Mouse (Mus musculus) Muller cell, postnatal 12 days (primary cell): ENCODE measurements around the gene Chaf1b.

Source experiments
- DNase-seq: peaks from one replicate; pipeline ENCODE4 v3.0.0-alpha.2; 2015; ENCODE audit errors: inconsistent ontology term

Chaf1b gene

DNA sequence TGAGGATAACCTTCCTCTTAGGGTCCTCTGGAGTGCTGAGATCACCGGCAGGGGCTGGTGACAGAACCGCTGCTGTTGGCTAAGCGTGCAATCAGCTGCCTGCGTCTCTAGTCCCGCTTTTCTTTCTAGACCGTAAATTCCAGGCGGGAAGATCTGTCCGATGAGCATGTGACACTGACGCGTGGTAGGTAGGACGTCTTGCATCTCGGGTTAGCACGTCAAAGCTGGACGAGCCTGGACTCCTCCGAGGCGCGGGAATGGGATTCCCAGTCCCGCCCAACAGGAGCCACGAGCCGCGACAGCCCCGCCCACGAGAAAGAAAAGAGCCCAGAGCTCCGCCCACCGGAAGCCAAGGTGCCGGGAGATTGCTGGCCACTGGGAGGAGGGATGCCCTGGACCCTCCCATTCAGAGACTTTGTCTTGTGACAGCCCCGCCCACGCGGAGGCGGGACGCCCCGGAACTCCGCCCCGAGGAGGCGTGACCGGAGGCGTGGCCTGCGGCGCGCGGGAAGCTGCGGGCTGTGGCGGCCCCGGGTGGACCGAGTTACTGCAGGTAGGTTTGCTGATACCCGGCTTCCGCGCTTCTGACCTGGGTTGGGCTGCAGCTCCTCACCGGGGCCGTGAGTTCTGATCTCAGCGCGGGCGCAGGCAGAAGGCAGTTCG lies at the start of gene Chaf1b:
Gene Chaf1b, plus strand, starts transcription at position 479 of the 663 bp plus-strand sequence.
- peak; percentile 99 for DNase-seq

DNA sequence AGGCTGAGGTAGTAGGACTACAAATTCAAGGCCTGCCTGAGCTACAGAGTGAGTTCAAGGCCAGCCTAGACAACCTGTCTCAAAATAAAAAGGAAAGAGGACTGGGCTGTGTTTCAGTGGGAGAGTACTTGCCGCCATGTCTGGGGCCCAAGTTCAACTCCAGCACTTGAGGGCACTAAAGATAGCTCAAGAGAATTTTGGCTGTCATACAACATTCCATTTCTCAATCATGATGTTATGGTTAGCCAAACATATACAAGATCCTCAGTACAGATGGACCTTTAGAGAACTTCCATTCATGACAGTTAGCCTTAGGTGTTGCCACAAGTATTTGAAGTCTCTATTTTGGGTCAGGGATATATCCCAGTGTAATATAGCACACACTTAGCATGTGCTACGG lies 49.6 kb upstream of the Chaf1b start:
- DNase-seq, result peak; percentile 19

DNA sequence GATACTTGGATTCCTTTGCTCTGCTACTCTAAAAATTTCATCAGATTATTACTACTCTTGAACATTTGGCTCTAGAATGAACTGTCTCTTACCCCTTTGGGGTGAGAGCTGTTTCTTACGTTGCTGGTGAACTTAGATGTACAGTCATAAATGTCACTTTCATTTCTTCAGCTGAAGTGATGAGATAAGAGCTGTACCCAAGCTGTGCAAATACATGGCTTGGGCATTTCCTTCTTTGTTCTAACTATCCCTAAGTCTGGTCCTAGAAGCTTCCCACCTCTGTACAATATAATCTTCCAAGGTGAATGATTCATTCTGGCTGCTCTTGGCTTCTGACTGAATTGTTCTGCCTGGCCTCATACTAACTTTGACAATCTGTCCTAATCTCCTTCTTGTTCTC lies 44.7 kb upstream of the Chaf1b start:
- no peak for DNase-seq

DNA sequence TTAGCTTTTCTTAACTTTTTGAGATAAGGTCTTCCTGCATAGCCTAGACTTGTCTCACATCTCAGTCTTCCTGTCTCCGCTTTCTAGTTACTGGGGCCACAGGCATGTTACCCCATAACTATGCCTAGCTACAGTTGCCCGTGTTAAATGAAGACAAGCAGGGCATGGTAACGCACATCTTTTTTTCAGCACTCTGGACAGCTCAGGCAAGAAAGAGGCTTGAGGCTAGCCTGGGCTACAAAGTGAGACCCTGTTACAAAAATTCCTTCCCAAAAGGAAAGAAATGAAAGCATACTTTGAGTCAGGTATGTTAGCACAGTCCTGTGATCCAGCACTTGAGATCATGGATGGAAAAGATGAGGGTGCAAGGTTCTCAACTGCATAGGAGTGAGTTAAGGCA lies 33.2 kb upstream of the Chaf1b start:
- no peak for DNase-seq

DNA sequence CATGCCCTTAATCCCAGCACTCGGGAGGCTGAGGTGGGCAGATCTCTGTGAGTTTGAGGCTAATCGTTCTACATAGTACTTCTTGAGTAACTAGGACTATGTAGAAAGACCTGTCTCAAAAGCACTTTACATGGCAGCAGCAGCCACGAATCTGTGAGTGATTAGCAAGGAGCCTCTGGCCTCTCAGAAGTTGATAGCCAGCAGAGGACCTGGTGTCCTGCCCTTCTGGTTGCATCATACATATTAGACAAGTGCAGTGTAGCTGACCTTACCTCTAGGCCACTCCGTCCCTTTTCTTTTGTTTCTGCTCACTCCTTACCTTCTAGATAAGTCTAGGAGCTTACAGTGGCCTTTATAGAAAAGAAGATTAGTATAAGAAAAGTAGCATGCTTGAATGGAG lies 23.7 kb upstream of the Chaf1b start:
- DNase-seq, result no peak

DNA sequence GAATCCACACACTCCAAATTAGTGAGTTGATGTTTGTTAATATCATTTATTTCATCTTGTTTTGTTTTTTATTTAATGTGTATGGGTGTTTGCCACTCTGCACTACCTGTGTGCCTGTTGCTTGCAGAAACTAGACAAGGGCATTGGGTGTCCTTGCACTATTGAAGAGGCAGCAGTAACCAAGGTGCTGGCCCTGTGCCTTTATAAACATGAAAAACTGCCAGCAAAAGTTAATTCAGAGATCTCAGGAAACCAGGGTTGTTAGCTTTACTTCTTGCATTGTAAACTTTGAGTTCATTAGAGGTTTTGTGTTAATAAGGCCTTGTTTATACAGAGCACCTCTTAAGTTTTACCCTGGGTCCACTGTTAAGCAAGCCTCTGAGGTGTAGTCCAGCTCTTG lies 23.0 kb upstream of the Chaf1b start:
- no peak for DNase-seq

DNA sequence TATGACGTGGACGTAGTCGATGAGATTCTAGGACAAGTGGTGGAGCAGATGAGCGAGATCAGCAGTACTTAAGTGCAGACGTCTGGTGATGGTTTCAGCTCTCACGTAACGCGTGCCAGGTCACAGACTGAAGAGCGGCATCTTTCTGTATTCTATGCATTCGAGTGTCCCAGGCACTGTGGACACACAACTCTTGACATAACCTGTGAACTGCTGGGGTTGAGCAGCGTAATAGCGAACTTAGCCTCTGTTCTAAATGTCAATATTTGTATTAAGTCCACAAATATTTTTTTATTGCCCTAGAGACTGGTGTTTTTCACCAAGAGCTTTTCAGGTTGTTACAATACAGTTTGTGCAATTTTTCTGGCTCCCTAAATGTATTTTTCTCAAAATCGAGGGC lies 8.9 kb upstream of the Chaf1b start:
- no peak for DNase-seq

DNA sequence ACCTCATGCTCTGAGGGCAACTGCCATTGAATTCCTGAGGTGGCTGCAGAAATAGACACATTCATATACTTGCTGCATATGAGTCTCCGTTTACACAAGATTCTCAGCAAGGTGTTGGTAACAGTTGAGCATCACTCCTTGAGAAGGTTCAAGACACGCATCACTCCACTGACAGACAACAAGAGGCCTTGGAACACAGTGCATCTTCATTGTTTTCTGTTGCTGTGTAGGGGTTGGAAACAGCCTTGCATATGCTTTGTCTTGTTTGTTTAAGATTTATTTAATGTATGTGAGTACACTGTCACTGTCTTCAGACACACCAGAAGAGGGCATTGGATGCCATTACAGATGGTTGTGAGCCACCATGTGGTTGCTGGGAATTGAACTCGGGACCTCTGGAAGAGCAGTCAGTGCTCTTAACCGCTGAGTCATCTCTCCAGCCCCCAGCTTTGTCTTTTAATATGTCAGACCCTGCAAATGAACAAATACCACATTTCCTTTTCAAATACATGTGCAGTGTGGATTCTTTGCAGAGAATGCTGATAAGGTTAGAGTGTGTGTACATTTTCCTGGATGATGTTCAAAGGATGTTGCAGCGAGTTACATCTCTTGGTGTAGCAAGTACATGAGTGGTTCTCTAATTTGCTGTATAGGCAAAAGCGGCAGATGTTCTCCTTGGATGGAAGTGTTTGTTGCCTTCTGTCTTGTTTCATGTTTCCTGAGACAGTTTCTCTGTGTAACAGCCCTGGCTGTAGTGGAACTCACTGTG lies 5.9 kb upstream of the Chaf1b start:
- DNase-seq, result no peak

DNA sequence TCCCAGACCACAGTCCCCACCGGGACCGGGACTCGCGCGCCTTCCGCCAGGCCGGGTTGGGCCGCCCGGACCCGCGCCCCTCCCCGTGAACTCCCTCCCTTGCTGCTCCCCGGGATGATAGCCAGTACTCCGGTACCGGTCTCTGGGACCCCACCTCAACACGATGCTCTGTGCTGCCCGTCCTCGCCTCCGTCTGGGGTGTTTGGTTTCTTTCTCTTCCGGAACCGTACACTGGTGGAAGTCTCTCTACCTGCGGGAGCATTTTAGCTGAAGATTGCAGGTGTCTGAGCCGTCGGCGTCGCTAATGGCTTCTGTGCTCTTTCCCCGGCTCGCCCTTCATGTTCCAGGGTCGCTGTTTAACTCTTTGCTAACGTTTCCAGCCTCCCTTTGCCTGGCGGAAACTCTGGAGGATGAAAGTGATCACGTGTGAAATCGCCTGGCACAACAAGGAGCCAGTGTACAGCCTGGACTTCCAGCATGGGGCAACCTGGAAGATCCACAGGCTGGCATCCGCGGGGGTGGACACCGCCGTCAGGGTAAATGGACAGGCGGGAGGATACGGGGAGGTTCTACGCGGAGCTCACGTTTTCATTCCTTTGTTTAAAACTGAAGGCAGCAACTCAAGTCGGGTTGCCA lies 503 bp downstream of the Chaf1b start:
- peak; percentile 43 for DNase-seq

DNA sequence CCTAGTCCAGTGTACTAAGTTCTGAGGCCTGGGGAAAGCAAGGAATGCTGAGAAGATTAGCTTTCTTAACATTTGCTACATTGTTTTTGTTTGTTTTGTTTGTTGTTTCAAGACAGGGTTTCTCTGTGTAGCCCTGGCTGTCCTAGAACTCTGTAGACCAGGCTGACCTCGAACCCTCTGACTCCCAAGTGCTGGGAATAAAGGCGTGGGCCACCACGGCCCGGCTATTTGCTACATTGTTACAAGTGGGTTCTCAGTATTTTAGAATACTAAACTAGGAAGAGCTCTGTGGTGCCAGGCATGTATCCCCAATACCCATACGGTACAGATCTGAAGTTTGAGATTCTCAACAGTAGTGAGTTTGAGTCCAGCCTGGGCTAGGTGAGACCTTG lies 1.0 kb downstream of the Chaf1b start:
- DNase-seq, result no peak

DNA sequence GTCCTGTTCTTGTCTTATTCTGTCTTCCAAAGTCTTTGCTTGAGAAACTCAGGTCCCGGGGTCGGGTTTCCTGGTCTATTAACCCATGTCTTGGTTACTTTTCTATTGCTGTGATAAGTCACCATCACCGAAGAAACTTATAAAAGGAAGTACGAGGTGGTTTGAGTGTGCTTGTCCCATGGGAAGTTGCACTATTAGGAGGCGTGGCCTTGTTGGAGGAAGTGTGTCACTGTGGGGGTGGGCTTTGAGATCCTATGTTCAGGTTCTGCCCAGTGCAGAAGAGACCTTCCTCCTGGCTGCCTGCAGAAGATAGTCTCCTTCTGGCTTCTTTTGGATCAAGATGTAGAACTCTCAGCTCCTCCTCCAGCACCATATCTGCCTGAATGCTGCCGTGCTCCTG lies 4.8 kb downstream of the Chaf1b start:
- no peak for DNase-seq

DNA sequence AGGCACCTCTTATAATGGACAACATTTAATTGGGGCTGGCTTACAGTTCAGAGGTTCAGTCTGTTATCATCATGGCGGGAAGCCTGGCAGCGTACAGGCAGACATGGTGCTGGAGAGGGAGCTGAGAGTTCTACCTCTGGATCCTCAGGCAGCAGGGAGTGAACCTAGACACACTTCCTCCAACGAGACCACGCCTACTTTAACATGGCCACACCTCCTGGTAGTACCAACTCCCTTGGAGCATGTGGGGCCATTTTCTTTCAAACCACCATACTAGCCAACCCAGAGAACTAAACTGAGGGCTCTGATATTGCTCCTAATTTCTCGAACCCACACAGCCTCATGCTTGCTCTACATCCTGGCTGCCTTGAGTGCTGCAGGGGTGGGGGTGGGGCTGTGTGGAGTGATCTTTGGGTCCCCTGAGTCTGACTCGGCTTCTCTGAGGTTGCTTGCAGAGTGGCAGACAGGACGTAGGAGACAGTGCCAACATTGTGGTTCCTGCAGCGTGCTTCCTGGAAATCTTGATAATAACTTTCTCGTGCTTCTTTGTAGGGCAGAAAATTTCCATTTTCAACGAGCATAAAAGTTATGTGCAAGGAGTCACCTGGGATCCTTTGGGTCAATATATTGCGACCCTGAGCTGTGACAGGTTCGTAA lies 7.4 kb downstream of the Chaf1b start:
- no peak for DNase-seq

DNA sequence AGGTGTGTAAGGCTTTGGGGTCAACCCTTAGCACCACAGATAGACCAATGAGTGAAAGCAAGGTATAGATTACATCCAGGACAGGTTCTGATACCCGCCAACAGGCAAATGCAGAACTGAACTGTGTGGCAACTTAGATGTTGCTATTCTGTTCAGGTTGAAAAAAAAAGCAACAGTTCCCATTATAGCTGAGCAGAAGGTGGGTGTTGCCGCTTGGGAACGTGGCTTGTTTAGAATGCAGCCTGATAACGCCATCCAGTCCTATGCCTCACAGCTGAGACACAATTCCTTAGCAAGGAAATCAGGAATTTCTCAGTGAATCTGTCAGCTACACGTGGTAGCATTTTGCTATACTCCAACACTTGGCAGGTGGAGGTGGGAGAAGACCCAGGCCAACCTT lies 9.6 kb downstream of the Chaf1b start:
- no peak for DNase-seq

DNA sequence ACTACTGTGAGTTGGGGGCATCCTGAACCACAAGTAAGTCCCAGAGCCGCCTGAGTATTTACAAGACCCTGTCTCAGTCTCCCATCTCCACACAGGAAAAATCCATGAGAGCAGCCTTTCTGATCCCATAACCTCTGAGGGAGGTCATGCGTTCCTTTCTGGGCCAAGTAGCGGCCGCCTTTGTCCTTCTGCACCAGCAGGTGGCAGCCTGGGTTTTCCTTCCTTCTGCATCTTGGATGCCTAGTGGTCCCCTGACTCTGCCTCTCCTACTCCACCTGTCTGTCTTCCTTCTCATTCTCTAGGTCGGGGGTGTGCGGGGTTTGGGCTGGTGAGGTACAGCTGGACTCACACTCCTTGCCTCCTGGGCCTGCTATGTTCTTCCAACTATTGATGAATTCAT lies 19.3 kb downstream of the Chaf1b start:
- DNase-seq, result no peak

DNA sequence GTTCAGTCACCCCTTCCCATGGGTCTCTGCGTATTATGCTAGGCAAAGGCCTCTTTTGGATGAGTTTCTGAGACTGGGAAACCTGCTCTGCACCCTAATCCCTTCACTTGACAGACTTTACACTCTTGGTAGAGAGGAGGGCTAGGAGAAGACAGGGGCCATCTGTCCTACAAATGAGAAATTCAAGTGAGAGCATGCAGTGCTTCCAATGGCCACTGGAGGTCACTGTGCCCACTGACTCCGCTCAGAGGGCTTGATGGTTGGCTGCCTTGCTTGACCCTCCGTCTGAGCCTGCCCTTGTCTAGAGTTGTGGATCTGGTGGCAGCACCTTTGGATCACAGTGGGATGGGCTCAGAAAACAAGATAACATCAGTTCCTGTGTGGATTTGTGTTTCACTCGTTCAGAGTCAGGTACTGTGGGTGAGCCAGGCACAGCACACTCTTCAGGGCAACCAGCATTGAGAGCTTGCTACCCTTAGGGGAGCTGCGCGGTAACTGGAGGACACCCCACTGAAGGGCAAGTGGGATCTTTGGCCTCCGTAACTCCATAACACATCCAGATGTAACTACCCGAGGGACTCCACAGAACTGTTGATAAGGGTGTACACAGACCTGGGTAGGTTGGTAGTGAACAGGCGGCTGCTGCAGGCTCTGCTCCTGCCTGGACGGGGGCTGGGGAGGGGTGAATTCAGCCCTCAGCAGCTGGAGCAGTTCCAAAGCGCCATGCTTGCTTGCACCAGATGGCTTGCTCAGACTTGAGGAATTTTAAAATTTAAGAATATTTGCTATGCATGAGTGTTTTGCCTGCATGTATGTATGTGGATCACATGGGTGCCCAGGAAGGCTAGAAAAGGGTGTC lies 22.7 kb downstream of the Chaf1b start:
- peak; percentile 32 for DNase-seq

DNA sequence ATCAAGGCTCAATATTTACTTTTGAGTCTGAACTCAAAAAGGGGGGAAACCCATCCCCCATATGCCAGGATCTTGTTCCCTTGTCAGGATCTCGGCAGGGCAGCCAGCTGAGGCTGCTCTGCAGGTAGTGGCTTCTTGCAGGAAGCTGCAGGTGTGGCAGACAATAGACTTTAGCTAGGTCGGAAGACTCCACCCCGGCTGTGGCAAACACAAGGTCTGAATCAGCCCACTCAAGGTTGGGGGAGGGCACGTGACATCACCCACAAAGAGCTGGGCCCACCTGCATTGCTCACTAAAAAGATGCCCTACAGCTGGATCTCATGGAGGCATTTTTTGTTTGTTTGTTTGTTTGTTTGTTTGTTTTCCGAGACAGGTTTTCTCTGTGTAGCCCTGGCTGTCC lies 24.1 kb downstream of the Chaf1b start:
- no peak for DNase-seq

DNA sequence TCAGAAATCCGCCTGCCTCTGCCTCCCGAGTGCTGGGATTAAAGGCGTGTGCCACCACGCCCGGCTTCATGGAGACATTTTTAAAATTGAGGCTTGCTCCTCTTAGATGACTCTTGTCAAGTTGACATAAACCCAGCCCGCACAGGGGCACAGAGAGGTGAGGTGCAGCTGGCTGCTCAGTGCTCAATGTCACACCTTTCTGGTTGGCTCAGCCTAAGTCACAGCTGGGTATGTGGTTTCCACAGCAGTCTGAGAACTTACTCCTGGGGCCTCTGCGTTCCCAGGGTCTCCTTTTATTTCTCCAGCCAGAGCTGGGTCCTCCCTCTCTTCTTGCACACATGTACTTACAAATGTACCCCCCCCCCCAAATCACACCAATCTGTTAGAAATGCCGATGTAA lies 24.5 kb downstream of the Chaf1b start:
- DNase-seq, result no peak

DNA sequence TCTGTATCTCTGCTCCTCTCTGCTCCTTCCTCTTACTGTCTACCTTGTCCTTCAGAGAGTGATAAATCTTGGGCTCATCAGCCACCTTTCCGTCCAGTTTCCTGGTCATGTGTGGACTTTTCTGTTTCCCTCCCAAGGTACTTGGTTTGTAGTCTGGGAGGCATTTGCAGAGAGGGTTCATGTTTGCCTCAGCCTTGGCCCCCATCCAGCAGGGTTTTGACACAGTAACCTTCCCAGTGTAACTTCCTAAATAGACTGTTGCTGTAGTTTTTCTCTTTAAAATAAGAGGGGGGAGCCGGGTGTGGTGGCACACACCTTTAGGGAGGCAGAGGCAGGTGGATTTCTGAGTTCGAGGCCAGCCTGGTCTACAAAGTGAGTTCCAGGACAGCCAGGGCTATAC lies 26.2 kb downstream of the Chaf1b start:
- DNase-seq, result no peak

DNA sequence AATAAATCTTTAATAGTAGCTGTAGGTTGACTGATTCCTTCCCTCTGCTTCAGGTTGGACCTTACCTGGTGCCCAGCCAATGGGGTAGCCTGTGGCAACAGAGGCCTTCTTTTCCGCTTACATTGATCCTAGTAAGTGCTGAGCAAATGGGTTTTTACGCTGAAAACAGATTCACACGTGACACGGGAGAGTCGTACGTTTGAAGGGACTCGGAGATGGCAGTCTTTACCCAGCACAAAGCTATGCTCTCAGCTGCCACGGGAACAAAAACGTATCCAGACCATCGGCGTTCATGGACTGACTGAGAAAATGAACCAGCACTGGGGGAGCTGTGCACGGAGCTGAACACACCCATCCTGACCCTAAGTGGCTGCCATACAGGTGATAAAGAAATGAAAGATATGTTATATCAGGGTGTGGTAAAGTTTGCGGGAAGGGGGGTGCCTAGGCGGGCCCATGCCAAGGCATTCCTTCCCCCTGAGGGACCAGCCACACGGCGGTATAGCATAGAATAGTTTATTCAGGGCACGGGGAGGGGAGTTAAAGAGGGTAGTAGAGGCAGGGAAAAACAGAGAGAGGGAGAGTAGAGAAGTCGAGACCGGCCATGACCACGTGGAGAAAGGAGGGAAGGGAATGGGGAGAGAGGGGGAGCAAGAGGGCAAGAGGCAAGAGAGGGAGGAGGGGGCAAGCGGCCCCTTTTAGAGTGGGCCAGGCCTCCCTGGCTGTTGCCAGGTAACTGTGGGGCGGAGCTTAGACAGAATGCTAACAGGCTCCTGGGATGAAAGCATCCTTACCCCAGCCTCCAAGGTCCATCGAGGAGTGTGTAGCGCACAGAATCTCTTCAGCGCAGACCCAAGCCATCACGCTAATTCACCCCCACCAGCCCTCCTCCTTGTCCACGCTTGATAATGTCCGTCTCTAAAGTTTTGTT lies 27.3 kb downstream of the Chaf1b start:
- no peak for DNase-seq

DNA sequence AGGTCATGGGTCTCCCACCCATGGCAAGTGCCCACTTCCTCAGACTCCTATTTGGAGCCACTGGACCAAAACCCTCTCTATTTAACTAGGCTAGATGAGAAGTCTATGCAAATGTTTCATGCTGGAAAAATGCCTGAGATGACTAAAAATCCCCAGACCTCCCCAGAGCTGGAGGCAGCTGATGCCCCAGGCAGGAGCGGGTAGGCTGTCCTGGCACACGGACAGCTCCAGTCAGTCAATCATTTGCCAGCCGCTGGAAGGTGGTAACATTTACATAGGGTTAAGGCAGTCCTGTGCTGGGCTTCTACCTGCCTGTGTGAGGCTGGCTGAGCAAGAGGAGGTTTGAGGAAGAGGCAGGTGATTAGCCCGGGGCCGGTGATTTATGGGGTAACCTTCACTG lies 28.5 kb downstream of the Chaf1b start:
- DNase-seq, result peak; percentile 68

DNA sequence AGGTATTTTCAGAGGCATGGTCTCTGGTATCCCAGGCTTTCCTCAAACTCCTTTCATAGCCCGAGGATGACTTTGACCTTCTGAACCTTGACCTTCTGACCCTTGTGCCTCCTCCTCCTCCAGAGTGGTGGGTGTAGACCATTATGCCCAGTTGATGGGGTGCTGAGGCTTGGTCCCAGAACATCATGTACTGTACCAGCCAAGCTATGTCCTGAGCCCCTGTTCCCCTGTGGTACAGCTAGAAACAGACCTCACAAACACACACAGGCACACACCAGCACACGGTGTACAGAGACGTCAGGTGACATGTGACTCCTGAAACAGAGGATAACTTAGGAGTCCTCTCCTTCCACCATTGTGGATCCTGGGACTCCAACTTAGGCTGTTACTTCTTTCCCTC lies 29.1 kb downstream of the Chaf1b start:
- DNase-seq, result no peak
